Mouse (Mus musculus) lung, embryonic 14.5 days (tissue): ENCODE data around the gene Nhlh1. TPM values are rescaled to one million over a fixed set of nuclear protein-coding genes. Genes with fewer than 3 reads are reported as not detected.

ENCODE experiments used
- ATAC-seq: fragments of 200-750 bp; cut with Nextera tagmentation; 2 replicates; pipeline ENCODE4 v1.8.0; 2017; ENCODE audit warnings: mild to moderate bottlenecking, moderate TSS enrichment, moderate library complexity; ENCODE audit not compliant: insufficient read depth
- DNase-seq: peaks from one replicate; pipeline ENCODE4 v3.0.0-alpha.2; 2015
- H3K27ac ChIP-seq: fragments of 300-500 bp; sonication (generic); 2 replicates; pipeline ENCODE4 v1.5.1; 2014; ENCODE audit warnings: low read depth, mild to moderate bottlenecking, moderate library complexity
- H3K27me3 ChIP-seq: fragments of 300-500 bp; sonication (generic); 2 replicates; pipeline ENCODE4 v1.6.1; 2014; ENCODE audit warnings: low read length, control low read depth; ENCODE audit not compliant: insufficient read depth
- H3K36me3 ChIP-seq: fragments of 300-500 bp; sonication (generic); 2 replicates; pipeline ENCODE4 v1.6.1; 2014; ENCODE audit warnings: control low read depth; ENCODE audit not compliant: insufficient read depth
- H3K4me1 ChIP-seq: fragments of 300-500 bp; sonication (generic); 2 replicates; pipeline ENCODE4 v1.6.1; 2014; ENCODE audit warnings: antibody characterized with exemption, control low read depth; ENCODE audit not compliant: insufficient read depth
- H3K4me2 ChIP-seq: fragments of 300-500 bp; sonication (generic); 2 replicates; pipeline ENCODE4 v1.6.1; 2014; ENCODE audit warnings: mild to moderate bottlenecking
- H3K4me3 ChIP-seq: fragments of 300-500 bp; sonication (generic); 2 replicates; pipeline ENCODE4 v1.5.1; 2014; ENCODE audit warnings: low read depth, low read length
- H3K9ac ChIP-seq: fragments of 300-500 bp; sonication (generic); 2 replicates; pipeline ENCODE4 v1.6.1; 2014
- H3K9me3 ChIP-seq: fragments of 300-500 bp; sonication (generic); 2 replicates; pipeline ENCODE4 v1.6.1; 2016; ENCODE audit warnings: low read depth, low read length, control low read depth
- CTCF ChIP-seq: IDR thresholded peaks from 2 replicates; pipeline ENCODE4 v1.5.1; 2016; ENCODE audit warnings: antibody characterized with exemption, low read depth
- WGBS: fragments of 180-500 bp; shearing (Covaris S2); extraction: QIAGEN DNeasy Blood & Tissue Kit; methylation state at CpG from one replicate; pipeline ENCODE4 v1.1.7; 2014; 5-methylcytosine and 5-hydroxymethylcytosine counted together
- polyA plus RNA-seq: library from polyadenylated mRNA; unstranded; fragments of >200 nt; fragmentation: Nextera tagmentation; extraction: Ambion mirVana; gene quantifications from 2 replicates; pipeline ENCODE4 v1.2.1, GENCODE M21; 2014

The Nhlh1 gene
- polyA plus RNA-seq, 1 experiment from 2014 or later: not detected

- Histone ChIP-seq H3K27me3 (no peaks in the 10 kb centered on the region), H3K4me3 (no peak overlapping the region), H3K9ac (no peak overlapping the region), H3K4me1 (peaks cover 12% of the 10 kb centered on the region; the same call in 1 of the 2 replicates), H3K9me3 (no peaks in the 10 kb centered on the region), H3K27ac (no peak overlapping the region), H3K36me3 (peaks cover 3% of the 10 kb centered on the region; the same call in 1 of the 2 replicates), H3K4me2 (peak overlapping the region; percentile 72)
- DNase-seq (no peak), ATAC-seq (no peak)
- no peak for TF ChIP-seq CTCF
- WGBS: 59% methylated on average over 9 of the region's 9 CpGs
Measured at GRCm38 (mm10) chr1:172024140-172024895, 33.1 kb downstream of the Nhlh1 start.

GRCm38 (mm10) chr1:172019863-172020521 lies 37.4 kb downstream of the Nhlh1 start:
- Histone ChIP-seq H3K9ac (no peak overlapping the region), H3K4me1 (peaks cover 26% of the 10 kb centered on the region), H3K27ac (no peak overlapping the region), H3K4me3 (no peak overlapping the region), H3K4me2 (no peak overlapping the region), H3K27me3 (no peaks in the 10 kb centered on the region), H3K36me3 (peaks cover 3% of the 10 kb centered on the region), H3K9me3 (no peaks in the 10 kb centered on the region)
- no peak for ATAC-seq
- DNase-seq: no peak
- no peak for TF ChIP-seq CTCF
- WGBS: 73% methylated on average over 10 of the region's 10 CpGs

GRCm38 (mm10) chr1:172019339-172019738 lies 38.0 kb downstream of the Nhlh1 start:
- WGBS: 85% methylated on average over 4 of the region's 4 CpGs
- no peaks in the 10 kb centered on the region for H3K9me3 ChIP-seq
- peaks cover 3% of the 10 kb centered on the region for H3K36me3 ChIP-seq
- no peak overlapping the region for H3K4me3 ChIP-seq
- ATAC-seq: no peak
- H3K4me1 ChIP-seq: peaks cover 26% of the 10 kb centered on the region
- no peak overlapping the region for H3K9ac ChIP-seq
- H3K4me2 ChIP-seq: no peak overlapping the region
- no peak for DNase-seq
- TF ChIP-seq CTCF: no peak
- no peak overlapping the region for H3K27ac ChIP-seq
- no peaks in the 10 kb centered on the region for H3K27me3 ChIP-seq

DNA sequence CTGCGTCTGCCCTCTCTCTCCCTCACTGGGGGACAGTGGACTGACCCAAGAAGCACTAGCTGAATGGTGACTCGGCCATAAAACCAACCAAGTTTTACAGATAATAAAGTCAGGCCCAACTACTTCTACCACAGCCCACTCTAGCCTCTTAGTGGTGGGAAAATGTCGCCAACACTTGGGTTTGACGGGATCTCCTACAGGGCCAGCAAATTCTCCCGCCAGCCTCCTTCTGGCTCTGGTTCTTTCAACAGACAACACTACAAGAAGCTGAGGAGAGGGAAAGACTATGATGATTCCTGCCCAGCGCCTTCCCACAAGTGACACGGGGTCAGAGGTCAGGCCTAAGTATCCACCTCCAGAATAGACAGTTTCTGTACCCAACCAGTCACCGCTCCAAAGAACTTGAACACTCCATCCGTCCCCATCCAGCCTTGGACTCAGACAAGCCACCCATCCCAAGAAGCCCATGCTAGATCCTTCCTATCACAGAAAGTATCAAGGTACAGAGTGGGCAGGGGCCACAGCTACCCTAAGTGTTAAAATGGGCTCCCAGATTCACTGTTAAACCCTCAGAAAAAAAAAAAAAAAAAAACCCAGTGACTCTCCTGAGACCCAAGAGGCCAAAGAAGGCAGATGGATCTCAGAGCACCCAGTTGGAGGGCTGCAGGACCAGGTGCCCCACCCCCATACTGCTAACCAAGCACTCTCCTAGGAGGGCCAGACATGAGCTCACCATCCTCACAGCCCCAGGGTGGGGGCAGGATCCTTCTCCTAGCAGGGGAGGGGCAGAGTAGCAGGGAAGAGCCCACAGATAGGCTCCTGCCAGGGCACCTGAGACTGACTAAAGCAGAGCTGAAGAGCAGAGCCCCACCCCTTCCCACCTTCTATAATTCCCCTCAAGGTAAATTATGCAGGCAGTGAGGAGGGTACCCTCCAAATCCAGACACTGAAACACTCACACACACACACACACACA lies 38.7 kb downstream of the Nhlh1 start:
- H3K27ac ChIP-seq: no peak overlapping the region
- H3K27me3 ChIP-seq: no peaks in the 10 kb centered on the region
- H3K4me3 ChIP-seq: no peak overlapping the region
- no peak overlapping the region for H3K9ac ChIP-seq
- no peak for TF ChIP-seq CTCF
- H3K4me1 ChIP-seq: peaks cover 26% of the 10 kb centered on the region
- DNase-seq: no peak
- H3K4me2 ChIP-seq: no peak overlapping the region
- WGBS: 85% methylated on average over 9 of the region's 9 CpGs
- no peaks in the 10 kb centered on the region for H3K9me3 ChIP-seq
- ATAC-seq: no peak
- H3K36me3 ChIP-seq: peaks cover 3% of the 10 kb centered on the region

GRCm38 (mm10) chr1:172017517-172018070 lies 39.8 kb downstream of the Nhlh1 start:
- TF ChIP-seq CTCF: no peak
- ATAC-seq (no peak), DNase-seq (no peak)
- H3K36me3 ChIP-seq: peaks cover 10% of the 10 kb centered on the region; the same call in 1 of the 2 replicates
- H3K4me1 ChIP-seq: peaks cover 26% of the 10 kb centered on the region
- H3K27ac ChIP-seq: no peak overlapping the region; the same call in 1 of the 2 replicates
- no peaks in the 10 kb centered on the region for H3K27me3 ChIP-seq
- no peak overlapping the region for H3K4me3 ChIP-seq
- H3K9ac ChIP-seq: peak overlapping the region; percentile 26; the same call in 1 of the 2 replicates
- WGBS: 68% methylated on average over 6 of the region's 6 CpGs
- H3K4me2 ChIP-seq: no peak overlapping the region
- no peaks in the 10 kb centered on the region for H3K9me3 ChIP-seq

DNA sequence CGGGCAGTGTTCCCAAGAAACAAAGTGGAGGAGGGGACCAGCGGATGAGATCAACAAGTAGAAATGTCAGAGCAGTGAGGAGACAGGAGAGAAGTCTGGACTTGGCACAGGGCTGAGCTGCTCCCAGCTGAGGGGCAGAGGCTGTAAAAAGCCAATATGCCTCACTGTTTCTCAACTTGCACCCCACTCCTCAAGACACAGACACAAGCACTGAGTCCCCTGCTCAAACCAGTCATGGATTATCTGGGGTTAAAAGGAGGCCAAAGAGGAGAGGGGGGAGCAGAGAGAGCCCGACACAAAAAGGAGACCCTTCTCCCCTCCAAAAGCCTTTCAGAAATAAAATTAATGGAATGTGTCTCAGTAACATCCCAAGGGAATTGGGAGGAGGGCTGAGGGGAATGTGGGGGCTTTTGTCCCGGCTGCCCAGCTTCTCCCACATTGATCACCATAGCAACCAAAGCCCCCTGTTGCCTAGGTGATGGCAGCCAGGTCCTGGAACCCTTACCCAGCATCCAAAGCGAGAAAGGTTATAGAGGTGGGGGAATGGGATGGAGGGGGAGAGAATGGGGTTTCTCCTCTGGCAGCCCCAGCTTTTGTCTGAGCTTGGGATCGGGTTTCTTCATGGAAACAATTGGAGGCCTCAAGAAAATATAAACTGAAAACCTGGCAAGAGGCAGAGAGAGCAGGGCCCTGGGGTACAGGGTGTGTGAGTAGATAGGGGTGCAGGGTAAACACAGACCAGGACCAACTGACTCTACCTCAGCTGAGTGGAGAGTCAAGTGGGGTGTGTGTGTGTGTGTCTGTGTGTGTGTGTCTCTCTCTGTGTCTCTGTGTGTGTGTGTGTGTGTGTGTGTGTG lies 40.5 kb downstream of the Nhlh1 start:
- no peaks in the 10 kb centered on the region for H3K27me3 ChIP-seq
- no peak for DNase-seq
- peaks cover 14% of the 10 kb centered on the region for H3K36me3 ChIP-seq
- no peak overlapping the region; the same call in 1 of the 2 replicates for H3K9ac ChIP-seq
- ATAC-seq: peak; percentile 29; the same call in 1 of the 2 replicates
- H3K27ac ChIP-seq: no peak overlapping the region; the same call in 1 of the 2 replicates
- 21% methylated on average over 6 of the region's 6 CpGs for whole genome bisulfite sequencing
- no peak overlapping the region for H3K4me2 ChIP-seq
- H3K4me1 ChIP-seq: peaks cover 26% of the 10 kb centered on the region
- no peak overlapping the region for H3K4me3 ChIP-seq
- no peak for TF ChIP-seq CTCF
- H3K9me3 ChIP-seq: no peaks in the 10 kb centered on the region
